Mouse (Mus musculus): ENCODE data around the gene Agmat.

The Agmat gene

GRCm38 (mm10) chr4:141781201-141781985 lies 34.9 kb downstream of the Agmat start:
- DNase-seq (ENCODE audit: low spot score): no peak

DNA sequence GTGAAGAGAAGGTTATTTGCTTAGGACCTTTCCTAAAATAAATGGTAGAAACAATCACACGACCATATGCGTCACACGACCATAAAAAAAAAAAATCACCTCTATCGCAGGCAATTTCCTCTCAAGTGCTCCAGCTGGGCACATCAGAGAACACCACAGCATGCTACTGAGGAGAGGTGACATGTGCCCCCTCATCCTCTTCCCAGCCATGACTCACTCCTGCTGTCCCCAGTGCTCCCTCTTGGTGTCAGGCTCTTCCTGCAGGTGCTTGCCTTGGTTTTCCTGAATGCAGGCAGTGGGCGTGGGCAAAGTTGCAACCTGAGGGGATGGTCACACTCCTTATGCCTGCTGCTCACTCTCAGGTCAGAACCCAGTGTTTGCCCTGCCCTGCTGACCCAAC lies 38.4 kb downstream of the Agmat start:
- DNase-seq (ENCODE audit: low spot score): no peak

- DNase-seq (ENCODE audit: low spot score): no peak
These were observed 39.7 kb downstream of the Agmat start for GRCm38 (mm10) chr4:141786141-141786540.

DNA sequence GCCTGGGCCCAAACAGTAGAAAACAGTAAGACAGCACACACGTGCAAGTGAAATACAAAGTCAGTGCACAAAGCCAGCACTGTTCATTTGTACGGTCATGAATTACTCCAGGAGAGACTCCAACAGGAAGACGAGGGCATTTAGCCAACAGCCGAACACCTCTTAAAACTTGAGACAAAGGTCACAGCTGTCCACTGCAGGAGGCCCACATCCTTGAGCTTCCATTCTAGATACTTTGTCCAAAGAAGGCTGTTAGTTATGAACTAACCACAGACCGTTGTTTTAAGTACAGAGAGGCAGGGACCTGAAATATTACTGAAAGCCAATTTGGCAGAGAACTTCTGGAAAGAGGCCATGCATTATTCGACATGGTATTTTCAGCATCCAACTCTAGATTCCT lies 40.6 kb downstream of the Agmat start:
- no peak for DNase-seq (ENCODE audit: low spot score)

GRCm38 (mm10) chr4:141787462-141787861 lies 41.0 kb downstream of the Agmat start:
- DNase-seq (ENCODE audit: low spot score): no peak

DNA sequence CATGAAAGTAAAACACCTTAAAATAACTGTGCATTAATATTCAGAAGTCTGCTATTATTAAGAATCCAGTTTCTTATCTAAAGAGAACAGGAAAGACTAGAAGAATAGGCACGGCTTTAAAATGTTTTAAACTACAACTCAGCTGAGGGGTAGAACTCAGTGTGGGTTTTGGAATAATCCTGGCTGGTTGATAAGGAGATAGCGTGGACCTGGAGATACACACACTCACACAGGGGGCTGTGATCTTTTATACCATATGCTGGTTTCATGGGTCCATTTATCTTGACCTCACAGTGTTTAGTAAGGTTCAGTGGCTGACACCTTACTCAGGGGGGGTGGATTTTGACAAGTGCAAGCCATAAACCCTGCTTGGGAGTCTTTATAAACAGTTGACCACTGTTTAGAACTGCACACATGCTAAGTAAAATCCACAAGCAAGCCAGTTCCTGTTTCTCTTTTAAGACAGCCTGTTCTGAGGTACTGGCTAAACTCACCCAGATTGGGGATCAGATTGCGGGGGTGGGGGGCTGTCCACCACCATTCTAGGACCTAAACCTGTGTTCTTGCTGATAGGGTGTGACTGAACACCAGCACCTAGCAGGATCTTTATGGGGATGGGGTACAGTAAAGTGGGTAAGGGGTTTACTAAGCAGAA lies 43.2 kb downstream of the Agmat start:
- DNase-seq (ENCODE audit: low spot score): no peak

DNA sequence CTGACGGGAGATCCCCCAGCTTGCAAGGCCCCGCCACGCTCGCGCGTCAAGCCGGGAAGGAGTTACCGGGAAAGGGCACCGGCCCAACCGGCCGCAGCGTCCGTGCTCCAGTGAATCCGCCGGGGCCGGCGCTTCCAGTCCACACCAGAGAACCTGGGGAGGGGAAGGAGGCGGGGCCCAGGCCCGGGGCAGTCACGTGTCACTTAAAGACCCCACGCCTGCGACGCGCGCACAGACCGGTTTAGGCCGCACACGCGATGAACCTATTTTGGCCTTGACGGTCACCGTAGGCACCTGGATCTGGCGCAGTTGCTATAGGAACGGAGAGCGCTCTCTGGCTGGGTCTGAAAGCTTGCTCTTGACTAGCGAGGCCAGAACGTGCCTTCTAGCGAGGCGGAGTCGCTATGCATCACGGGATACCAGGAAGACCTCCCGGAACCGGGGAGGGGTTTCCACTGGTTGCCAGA lies 44.1 kb downstream of the Agmat start, which contains the start of gene Dnajc16:
Gene Dnajc16 (minus strand): TSS at position 408 of the 467 bp plus-strand sequence.
- peak; percentile 99 for DNase-seq (ENCODE audit: low spot score)

DNA sequence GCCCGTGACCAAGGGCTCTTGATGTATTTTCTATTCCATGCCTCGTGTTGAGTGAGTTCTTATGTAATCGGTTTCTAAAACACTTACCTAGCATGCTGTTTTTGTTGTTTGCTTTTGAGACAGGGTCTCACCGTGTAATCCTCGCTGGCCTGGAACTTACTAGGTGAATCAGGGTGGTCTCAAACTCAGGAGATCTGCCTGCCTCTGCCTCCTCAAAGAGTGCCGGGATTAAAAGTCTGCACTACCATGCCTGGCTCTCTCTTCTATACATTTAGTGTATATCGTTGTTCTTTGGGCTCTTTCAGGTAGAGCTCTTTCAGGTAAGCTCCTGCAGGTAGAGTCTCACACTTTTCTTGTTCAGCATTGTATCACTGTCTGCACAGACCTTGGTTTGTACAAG lies 45.0 kb downstream of the Agmat start:
- no peak for DNase-seq (ENCODE audit: low spot score)

- no peak for DNase-seq (ENCODE audit: low spot score)
These were observed 45.5 kb downstream of the Agmat start for GRCm38 (mm10) chr4:141791951-141792350.

GRCm38 (mm10) chr4:141792554-141793281 lies 46.2 kb downstream of the Agmat start:
- no peak for DNase-seq (ENCODE audit: low spot score)

DNA sequence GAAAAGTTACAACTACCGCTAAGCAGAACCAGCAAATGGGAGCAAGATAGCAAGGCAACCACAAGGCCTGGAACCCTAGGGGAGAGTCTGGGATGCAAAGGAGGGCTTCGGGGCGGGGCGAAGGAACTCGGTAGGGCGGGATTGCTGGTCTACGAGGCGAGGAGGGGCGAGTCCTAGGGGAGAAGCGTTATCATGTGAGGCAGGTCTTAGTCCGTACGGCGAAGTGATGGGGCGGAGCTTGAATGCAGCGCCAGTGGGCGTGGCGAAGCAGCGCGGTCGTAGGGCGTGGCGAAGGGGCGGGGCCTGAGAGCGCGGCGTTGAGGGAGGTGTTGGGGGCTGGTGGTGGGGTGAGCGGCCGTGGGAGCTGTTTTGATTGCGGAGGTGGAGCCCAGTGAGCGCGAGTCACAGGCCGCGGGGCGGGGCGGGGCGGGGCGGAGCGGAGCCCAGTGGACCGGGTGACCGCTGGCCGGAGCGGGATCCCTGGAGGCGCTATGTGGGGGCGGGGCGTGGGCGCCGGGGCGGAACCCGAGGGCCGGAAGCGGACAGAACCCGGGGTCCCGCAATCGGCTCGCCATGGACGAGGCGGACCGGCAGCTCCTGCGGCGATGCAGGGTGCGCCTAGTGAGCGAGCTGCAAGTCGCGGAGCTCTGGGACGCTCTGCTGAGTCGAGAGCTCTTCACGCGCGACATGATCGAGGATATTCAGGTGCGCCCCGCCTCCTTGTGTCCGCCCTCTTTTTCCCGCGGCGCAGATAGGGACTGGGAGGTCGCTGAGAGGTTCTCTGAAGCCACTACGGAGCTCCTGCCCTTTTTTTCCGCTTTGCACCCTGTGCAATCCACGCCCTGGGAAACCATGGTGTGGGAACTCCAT lies 47.0 kb downstream of the Agmat start, which contains the start of gene Casp9:
Gene Casp9 (plus strand): TSS at position 331 of the 870 bp plus-strand sequence.
- peak; percentile 100 for DNase-seq (ENCODE audit: low spot score)

DNA sequence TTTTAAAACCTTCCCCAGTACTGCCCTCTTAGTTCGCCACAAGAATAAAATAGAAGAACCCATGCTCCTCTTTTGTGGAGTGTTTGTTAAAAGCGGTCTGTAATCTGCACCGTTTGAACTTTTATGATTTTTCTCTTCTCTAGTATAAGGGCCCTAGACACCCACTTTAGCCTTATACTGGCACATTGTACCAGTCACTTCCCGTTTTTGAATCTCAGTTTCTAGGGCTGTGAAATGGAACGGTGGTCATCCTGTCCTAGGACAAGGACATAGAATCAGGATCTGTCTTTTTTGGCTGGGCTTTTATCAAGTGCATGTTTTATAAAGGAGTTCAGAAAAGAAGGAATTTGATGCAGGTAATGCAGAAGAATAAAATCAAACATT lies 47.7 kb downstream of the Agmat start:
- DNase-seq (ENCODE audit: low spot score): no peak

DNA sequence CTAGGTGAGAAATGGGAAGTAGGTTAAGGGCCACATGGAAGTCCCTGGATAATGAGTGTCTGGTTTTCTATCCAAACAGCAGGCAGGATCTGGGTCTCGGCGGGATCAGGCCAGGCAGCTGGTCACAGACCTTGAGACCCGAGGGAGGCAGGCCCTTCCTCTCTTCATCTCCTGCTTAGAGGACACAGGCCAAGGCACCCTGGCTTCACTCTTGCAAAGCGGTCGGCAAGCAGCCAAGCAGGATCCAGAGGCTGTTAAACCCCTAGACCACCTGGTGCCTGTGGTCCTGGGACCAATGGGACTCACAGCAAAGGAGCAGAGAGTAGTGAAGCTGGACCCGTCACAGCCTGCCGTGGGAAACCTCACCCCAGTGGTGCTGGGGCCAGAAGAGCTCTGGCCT lies 49.9 kb downstream of the Agmat start:
- no peak for DNase-seq (ENCODE audit: low spot score)

DNA sequence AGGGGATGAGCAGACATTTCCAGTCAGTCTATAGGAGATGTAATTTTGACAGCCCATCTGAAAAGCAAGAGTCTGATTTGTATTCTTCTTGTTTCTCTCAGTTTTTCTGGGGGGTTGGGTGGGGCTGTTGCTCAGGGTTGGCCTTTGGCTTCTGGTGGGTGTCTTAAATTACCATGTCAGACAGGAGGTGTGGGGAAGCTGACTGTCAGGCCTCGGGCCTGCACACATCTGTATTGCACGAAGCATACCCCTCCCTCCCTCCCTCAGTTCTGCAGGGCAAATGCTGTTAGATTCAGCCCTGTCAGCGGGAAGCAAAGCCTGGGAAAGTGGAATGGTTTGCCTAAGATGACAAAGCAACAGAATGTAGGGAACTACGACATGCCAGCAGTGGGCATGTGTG lies 50.5 kb downstream of the Agmat start:
- DNase-seq (ENCODE audit: low spot score): no peak

GRCm38 (mm10) chr4:141797545-141797944 lies 51.1 kb downstream of the Agmat start:
- DNase-seq (ENCODE audit: low spot score): no peak

GRCm38 (mm10) chr4:141804105-141804504 lies 57.6 kb downstream of the Agmat start:
- DNase-seq (ENCODE audit: low spot score): no peak

- DNase-seq (ENCODE audit: low spot score): no peak
These were observed 59.4 kb downstream of the Agmat start for GRCm38 (mm10) chr4:141805886-141806285.

All from yolk sac, embryonic 10.5 days (tissue).